Mouse (Mus musculus) limb, embryonic 13.5 days (tissue): ENCODE measurements around the gene Hesx1. TPM values are rescaled to one million over a fixed set of nuclear protein-coding genes. Genes with fewer than 3 reads are reported as not detected.

Experiments
- ATAC-seq: fragments of 200-750 bp; cut with Nextera tagmentation; 2 replicates; pipeline ENCODE4 v1.8.0; 2017; ENCODE audit warnings: low read depth, moderate number of reproducible peaks, moderate TSS enrichment; ENCODE audit not compliant: low FRiP score
- H3K27ac ChIP-seq: fragments of 300-500 bp; sonication (generic); 2 replicates; pipeline ENCODE4 v1.5.1; 2015; ENCODE audit warnings: inconsistent platforms, mild to moderate bottlenecking, moderate library complexity
- H3K27me3 ChIP-seq: fragments of 300-500 bp; sonication (generic); 2 replicates; pipeline ENCODE4 v1.6.1; 2015; ENCODE audit warnings: mild to moderate bottlenecking, inconsistent platforms
- H3K36me3 ChIP-seq: fragments of 300-500 bp; sonication (generic); 2 replicates; pipeline ENCODE4 v1.6.1; 2015; ENCODE audit warnings: inconsistent platforms, mild to moderate bottlenecking, moderate library complexity
- H3K4me1 ChIP-seq: fragments of 300-500 bp; sonication (generic); 2 replicates; pipeline ENCODE4 v1.6.1; 2015; ENCODE audit warnings: inconsistent platforms
- H3K4me2 ChIP-seq: fragments of 300-500 bp; sonication (generic); replicated peaks from 2 replicates; pipeline ENCODE4 v1.6.1; 2015; ENCODE audit warnings: inconsistent platforms, mild to moderate bottlenecking, moderate library complexity
- H3K4me3 ChIP-seq: fragments of 300-500 bp; sonication (generic); 2 replicates; pipeline ENCODE4 v1.5.1; 2015; ENCODE audit warnings: moderate library complexity, mild to moderate bottlenecking, inconsistent platforms
- H3K9ac ChIP-seq: fragments of 300-500 bp; sonication (generic); 2 replicates; pipeline ENCODE4 v1.6.1; 2015; ENCODE audit warnings: mild to moderate bottlenecking, inconsistent platforms
- H3K9me3 ChIP-seq: fragments of 300-500 bp; sonication (generic); 2 replicates; pipeline ENCODE4 v1.6.1; 2016; ENCODE audit warnings: inconsistent platforms
- WGBS: fragments of 180-500 bp; shearing (Covaris S2); methylation state at CpG from one replicate; pipeline ENCODE4 v1.1.7; 2015; 5-methylcytosine and 5-hydroxymethylcytosine counted together
- polyA plus RNA-seq: library from polyadenylated mRNA; unstranded; fragments of >200 nt; fragmentation: Nextera tagmentation; extraction: Ambion mirVana; gene quantifications from 2 replicates; pipeline ENCODE4 v1.2.1, GENCODE M21; 2015

The Hesx1 gene
- polyA plus RNA-seq, 1 experiment from 2014 or later, result 0.15 TPM

- Histone ChIP-seq H3K4me2 (peak overlapping the region; percentile 81), H3K4me1 (peaks cover 91% of the 10 kb centered on the region), H3K36me3 (no peaks in the 10 kb centered on the region), H3K4me3 (peak overlapping the region; percentile 11; the same call in 1 of the 2 replicates), H3K9ac (no peak overlapping the region), H3K27ac (peak overlapping the region; percentile 81), H3K27me3 (no peaks in the 10 kb centered on the region), H3K9me3 (no peaks in the 10 kb centered on the region)
- no peak for ATAC-seq
- WGBS, result 3% methylated on average over 11 of the region's 11 CpGs
Observed at GRCm38 (mm10) chr14:27044221-27044966, 50.2 kb downstream of the Hesx1 start.

GRCm38 (mm10) chr14:27044967-27045361, 50.7 kb downstream of the Hesx1 start:
- Histone ChIP-seq H3K27me3 (no peaks in the 10 kb centered on the region), H3K9ac (no peak overlapping the region), H3K9me3 (no peaks in the 10 kb centered on the region), H3K4me3 (peak overlapping the region; percentile 11; the same call in 1 of the 2 replicates), H3K4me2 (peak overlapping the region; percentile 81), H3K27ac (peak overlapping the region; percentile 81), H3K36me3 (no peaks in the 10 kb centered on the region), H3K4me1 (peaks cover 97% of the 10 kb centered on the region)
- ATAC-seq, result no peak
- WGBS, result 7% methylated on average over 2 of the region's 2 CpGs

DNA sequence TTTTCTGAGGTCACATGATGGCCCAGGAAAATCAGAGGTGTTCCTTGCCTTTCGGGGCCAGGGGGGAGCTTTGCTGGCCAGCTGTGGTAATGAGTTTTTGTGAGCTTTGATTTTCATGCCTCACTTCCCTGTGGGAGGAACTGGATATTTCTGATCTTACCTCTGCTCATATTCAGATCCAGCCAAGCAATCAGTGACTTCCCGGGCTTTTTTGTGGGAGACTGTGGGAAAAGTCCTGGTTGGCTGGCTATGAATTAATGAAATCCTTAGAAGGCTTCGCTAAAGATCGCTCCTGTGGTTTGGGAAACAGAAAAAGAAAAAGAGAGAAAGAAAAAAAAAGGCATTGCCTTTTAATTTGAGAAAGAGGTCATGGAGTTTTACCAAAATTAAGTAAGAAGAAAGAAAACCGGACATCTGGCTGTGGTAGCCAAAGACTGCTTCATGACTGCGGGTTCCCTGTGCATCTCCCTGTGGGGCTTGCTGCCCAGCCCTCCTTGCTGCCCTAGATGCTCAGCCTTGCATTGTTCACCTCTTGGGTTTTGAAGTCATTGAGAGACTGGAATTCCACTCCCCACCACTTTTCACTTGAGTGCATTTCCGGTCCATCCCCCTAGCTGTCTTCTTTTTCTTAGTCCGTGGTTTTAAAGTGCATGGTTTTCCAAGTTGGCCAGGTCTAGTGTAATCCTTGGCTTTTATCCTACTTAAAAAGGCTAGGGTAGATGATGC, 54.2 kb downstream of the Hesx1 start:
- Histone ChIP-seq H3K4me1 (peaks cover 96% of the 10 kb centered on the region), H3K4me2 (no peak overlapping the region; the same call in 1 of the 2 replicates), H3K9me3 (no peaks in the 10 kb centered on the region), H3K36me3 (no peaks in the 10 kb centered on the region), H3K27me3 (no peaks in the 10 kb centered on the region), H3K9ac (no peak overlapping the region), H3K27ac (peak overlapping the region; percentile 56; the same call in 1 of the 2 replicates), H3K4me3 (no peak overlapping the region)
- 33% methylated on average over 8 of the region's 8 CpGs for WGBS
- ATAC-seq, result no peak

GRCm38 (mm10) chr14:27050043-27050442, 55.8 kb downstream of the Hesx1 start:
- WGBS, result 17% methylated on average over 9 of the region's 9 CpGs
- Histone ChIP-seq H3K4me2 (no peak overlapping the region), H3K36me3 (no peaks in the 10 kb centered on the region), H3K9me3 (no peaks in the 10 kb centered on the region), H3K4me1 (peaks cover 79% of the 10 kb centered on the region), H3K9ac (peak overlapping the region; percentile 53; the same call in 1 of the 2 replicates), H3K27ac (peak overlapping the region; percentile 89; the same call in 1 of the 2 replicates), H3K4me3 (no peak overlapping the region), H3K27me3 (no peaks in the 10 kb centered on the region)
- no peak for ATAC-seq

DNA sequence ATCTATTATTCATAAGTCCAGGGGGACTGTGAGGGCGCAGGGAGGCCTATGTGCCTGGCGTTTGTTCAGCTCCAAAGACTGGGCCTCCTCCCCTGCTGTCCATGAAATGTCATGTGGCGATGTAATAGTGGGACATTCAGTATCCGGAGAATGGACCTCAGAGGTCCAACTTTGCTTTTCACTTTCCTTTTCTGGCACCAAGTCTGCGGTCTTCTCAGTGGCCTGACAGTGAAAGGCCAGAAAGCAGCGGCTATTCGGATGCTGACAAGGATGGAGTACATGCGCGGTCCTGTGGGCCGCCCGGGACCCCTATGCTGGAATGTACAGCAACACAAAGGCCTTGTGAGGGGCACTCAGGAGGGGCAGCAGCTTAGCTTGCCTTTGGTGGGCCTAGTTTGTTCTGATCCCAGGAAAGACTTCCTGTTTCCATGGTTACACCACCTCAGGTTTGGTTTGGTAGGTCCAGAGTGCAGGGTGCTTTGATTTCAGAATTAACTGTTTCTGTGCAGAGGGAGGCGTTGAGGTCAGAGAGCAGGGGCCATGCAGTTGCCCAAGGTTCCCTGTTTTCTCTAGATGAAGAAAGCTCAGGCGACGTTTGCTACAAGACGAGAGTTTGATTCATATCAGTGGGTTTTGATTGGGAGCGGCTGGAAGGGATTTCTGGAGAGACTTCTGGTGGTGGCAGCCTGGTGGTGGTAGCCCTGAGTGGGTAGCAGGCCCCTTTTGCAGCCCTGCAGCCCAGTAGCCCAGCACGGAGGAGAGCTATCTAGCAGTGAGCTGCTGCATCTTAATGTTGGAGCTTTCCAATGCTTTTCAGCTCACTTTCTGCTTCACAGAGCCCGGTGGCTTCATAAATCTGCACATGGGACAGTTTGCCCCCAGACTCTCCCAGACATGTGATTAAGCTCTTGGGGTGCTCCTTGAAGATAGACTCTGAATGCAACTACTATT, 56.6 kb downstream of the Hesx1 start:
- peaks cover 75% of the 10 kb centered on the region for H3K4me1 ChIP-seq
- peak overlapping the region; percentile 48 for H3K4me2 ChIP-seq
- H3K9me3 ChIP-seq, result no peaks in the 10 kb centered on the region
- H3K9ac ChIP-seq, result peak overlapping the region; percentile 53; the same call in 1 of the 2 replicates
- no peak overlapping the region for H3K4me3 ChIP-seq
- peak overlapping the region; percentile 89 for H3K27ac ChIP-seq
- 24% methylated on average over 18 of the region's 18 CpGs for WGBS
- peak; percentile 6; the same call in 1 of the 2 replicates for ATAC-seq
- no peaks in the 10 kb centered on the region for H3K36me3 ChIP-seq
- H3K27me3 ChIP-seq, result no peaks in the 10 kb centered on the region

DNA sequence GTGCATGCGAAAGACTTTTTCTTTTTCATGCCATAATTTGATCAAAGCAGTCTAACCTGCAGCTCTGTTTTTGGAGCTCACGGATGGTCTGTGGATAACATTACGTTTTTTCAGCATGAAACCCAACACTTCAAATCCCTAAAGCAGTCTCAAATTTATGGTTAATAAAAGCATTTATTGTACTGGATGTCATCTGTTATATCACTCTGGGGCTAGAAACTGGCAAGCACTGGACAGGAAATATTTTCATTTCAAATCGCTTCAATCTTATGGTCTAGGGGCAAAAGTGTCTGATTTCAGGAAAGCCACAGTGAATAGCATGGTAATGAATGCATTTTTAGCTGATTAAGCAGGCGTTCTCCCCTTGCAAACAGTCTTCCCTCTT, 57.3 kb downstream of the Hesx1 start:
- ATAC-seq, result peak; percentile 68; the same call in 1 of the 2 replicates
- peak overlapping the region; percentile 48 for H3K4me2 ChIP-seq
- 13% methylated on average over 5 of the region's 5 CpGs for WGBS

More for the DNA sequence above, 57.3 kb downstream of the Hesx1 start:
- H3K9me3 ChIP-seq, result no peaks in the 10 kb centered on the region
- no peak overlapping the region for H3K4me3 ChIP-seq
- H3K9ac ChIP-seq, result no peak overlapping the region
- H3K27ac ChIP-seq, result peak overlapping the region; percentile 89
- peaks cover 73% of the 10 kb centered on the region for H3K4me1 ChIP-seq
- no peaks in the 10 kb centered on the region for H3K36me3 ChIP-seq
- no peaks in the 10 kb centered on the region for H3K27me3 ChIP-seq

Other genes with a start within 250 kb of the Hesx1 start
- 0.23 and 0.27 TPM in 2 replicates for gene Asb14, start 99.9 kb upstream of the Hesx1 start, polyA plus RNA-seq
- gene Appl1, start 23.2 kb upstream of the Hesx1 start, polyA plus RNA-seq, result 51.5 and 54.4 TPM in 2 replicates
- 9.4 and 10.4 TPM in 2 replicates for gene Il17rd, start 44.5 kb downstream of the Hesx1 start, polyA plus RNA-seq
- 22.3 and 24.1 TPM in 2 replicates for gene Arhgef3, start 120.5 kb downstream of the Hesx1 start, polyA plus RNA-seq